Mouse (Mus musculus) kidney, postnatal 0 days (tissue): ENCODE results near the gene Szrd1. TPM values are rescaled to one million over a fixed set of nuclear protein-coding genes. Genes with fewer than 3 reads are reported as not detected.

Experiments used
- ATAC-seq: fragments of 200-750 bp; cut with Nextera tagmentation; replicated peaks from 2 replicates; pipeline ENCODE4 v1.8.0; 2017; ENCODE audit warnings: low read depth, moderate number of reproducible peaks, moderate TSS enrichment, moderate library complexity; ENCODE audit not compliant: low FRiP score
- DNase-seq: peaks from one replicate; pipeline ENCODE4 v3.0.0-alpha.2; 2016; ENCODE audit warnings: low spot score
- H3K27ac ChIP-seq: fragments of 300-500 bp; sonication (generic); 2 replicates; pipeline ENCODE4 v1.5.1; 2014; ENCODE audit warnings: mild to moderate bottlenecking
- H3K27me3 ChIP-seq: fragments of 300-500 bp; sonication (generic); 2 replicates; pipeline ENCODE4 v1.6.1; 2014; ENCODE audit warnings: low read length, mixed read lengths; ENCODE audit not compliant: insufficient read depth
- H3K36me3 ChIP-seq: fragments of 300-500 bp; sonication (generic); 2 replicates; pipeline ENCODE4 v1.6.1; 2014; ENCODE audit warnings: low read length, mixed read lengths; ENCODE audit not compliant: insufficient read depth
- H3K4me1 ChIP-seq: fragments of 300-500 bp; sonication (generic); replicated peaks from 2 replicates; pipeline ENCODE4 v1.6.1; 2014; ENCODE audit warnings: antibody characterized with exemption, low read length, mixed read lengths; ENCODE audit not compliant: insufficient read depth
- H3K4me2 ChIP-seq: fragments of 300-500 bp; sonication (generic); 2 replicates; pipeline ENCODE4 v1.6.1; 2014; ENCODE audit warnings: mild to moderate bottlenecking, low read length, moderate library complexity, mixed read lengths
- H3K4me3 ChIP-seq: fragments of 300-500 bp; sonication (generic); replicated peaks from 2 replicates; pipeline ENCODE4 v1.5.1; 2014; ENCODE audit warnings: low read depth, low read length
- H3K9ac ChIP-seq: fragments of 300-500 bp; sonication (generic); 2 replicates; pipeline ENCODE4 v1.6.1; 2014; ENCODE audit warnings: low read depth, low read length
- H3K9me3 ChIP-seq: fragments of 300-500 bp; sonication (generic); replicated peaks from 2 replicates; pipeline ENCODE4 v1.6.1; 2016; ENCODE audit warnings: low read length, inconsistent platforms, mixed read lengths
- CTCF ChIP-seq: IDR thresholded peaks from 2 replicates; pipeline ENCODE4 v1.5.1; 2016; ENCODE audit warnings: antibody characterized with exemption, low read depth, mild to moderate bottlenecking, moderate library complexity
- WGBS: fragments of 180-500 bp; shearing (Covaris S2); extraction: QIAGEN DNeasy Blood & Tissue Kit; methylation state at CpG from one replicate; pipeline ENCODE4 v1.1.7; 2014; 5-methylcytosine and 5-hydroxymethylcytosine counted together
- polyA plus RNA-seq: library from polyadenylated mRNA; unstranded; fragments of >200 nt; fragmentation: Nextera tagmentation; extraction: Ambion mirVana; gene quantifications from 2 replicates; pipeline ENCODE4 v1.2.1, GENCODE M21; 2015

The Szrd1 gene
- polyA plus RNA-seq, 1 experiment from 2014 or later, result 38.0 TPM

- H3K27ac ChIP-seq, result 0 out of 2 replicates have a peak overlapping the region, but pooled peaks have one; percentile 3
- no peak for TF ChIP-seq CTCF
- no peak for DNase-seq
- no peaks in the 10 kb centered on the region for H3K9me3 ChIP-seq
- no peak overlapping the region for H3K4me3 ChIP-seq
- H3K9ac ChIP-seq, result no peak overlapping the region
- no peak; the same call in 1 of the 2 replicates for ATAC-seq
- no peaks in the 10 kb centered on the region for H3K27me3 ChIP-seq
- no peaks in the 10 kb centered on the region for H3K4me1 ChIP-seq
- peaks cover 57% of the 10 kb centered on the region for H3K36me3 ChIP-seq
- 72% methylated on average over 12 of the region's 12 CpGs for WGBS
- H3K4me2 ChIP-seq, result no peak overlapping the region
Observed at GRCm38 (mm10) chr4:141066709-141067515, 72.7 kb downstream of the Szrd1 start.

- 0 out of 2 replicates have a peak, but pooled peaks have one; percentile 6 for ATAC-seq
Observed at GRCm38 (mm10) chr4:141065123-141065522, 74.5 kb downstream of the Szrd1 start.

GRCm38 (mm10) chr4:141064104-141064659 is 75.4 kb downstream of the Szrd1 start:
- Histone ChIP-seq H3K9me3 (no peaks in the 10 kb centered on the region), H3K4me1 (peaks cover 11% of the 10 kb centered on the region), H3K27me3 (no peaks in the 10 kb centered on the region), H3K9ac (no peak overlapping the region), H3K27ac (no peak overlapping the region), H3K4me2 (no peak overlapping the region), H3K36me3 (peaks cover 37% of the 10 kb centered on the region), H3K4me3 (no peak overlapping the region)
- TF ChIP-seq CTCF, result no peak
- no peak for DNase-seq
- no peak for ATAC-seq
- 88% methylated on average over 4 of the region's 4 CpGs for whole genome bisulfite sequencing

More at GRCm38 (mm10) chr4:141065123-141065522, 74.5 kb downstream of the Szrd1 start:
- H3K9me3 ChIP-seq, result no peaks in the 10 kb centered on the region
- peaks cover 42% of the 10 kb centered on the region for H3K36me3 ChIP-seq
- H3K27me3 ChIP-seq, result no peaks in the 10 kb centered on the region
- DNase-seq, result peak; percentile 95
- H3K9ac ChIP-seq, result no peak overlapping the region
- no peak overlapping the region for H3K4me2 ChIP-seq
- no peak overlapping the region for H3K27ac ChIP-seq
- H3K4me1 ChIP-seq, result 0 out of 2 replicates have a peak, but pooled peaks cover 2% of the 10 kb centered on the region
- H3K4me3 ChIP-seq, result no peak overlapping the region
- 8% methylated on average over 8 of the region's 8 CpGs for WGBS
- peak; percentile 99 for TF ChIP-seq CTCF

Other genes with a start within 250 kb of the Szrd1 start
- 21.1 and 21.8 TPM in 2 replicates for gene Padi2, start 233.4 kb downstream of the Szrd1 start, polyA plus RNA-seq
- 660 and 674 TPM in 2 replicates for gene Sdhb, start 178.6 kb downstream of the Szrd1 start, polyA plus RNA-seq
- 30.6 and 31.9 TPM in 2 replicates for gene Atp13a2, start 152.9 kb downstream of the Szrd1 start, polyA plus RNA-seq
- gene Mfap2, start 129.4 kb downstream of the Szrd1 start, polyA plus RNA-seq, result 330 and 339 TPM in 2 replicates
- gene Crocc, start 79.2 kb downstream of the Szrd1 start, polyA plus RNA-seq, result 5.9 and 7.8 TPM in 2 replicates
- 87.6 and 93.1 TPM in 2 replicates for gene Necap2, start 61.4 kb downstream of the Szrd1 start, polyA plus RNA-seq
- 0.54 and 0.55 TPM in 2 replicates for gene Spata21, start 51.4 kb downstream of the Szrd1 start, polyA plus RNA-seq
- 14.6 and 16.1 TPM in 2 replicates for gene Fbxo42, start 8.1 kb upstream of the Szrd1 start, polyA plus RNA-seq
- gene Rsg1, start 74.2 kb upstream of the Szrd1 start, polyA plus RNA-seq, result 2.7 and 3.1 TPM in 2 replicates
- 5.2 and 5.7 TPM in 2 replicates for gene Arhgef19, start 99.7 kb upstream of the Szrd1 start, polyA plus RNA-seq
- 5.6 and 5.8 TPM in 2 replicates for gene Epha2, start 161.5 kb upstream of the Szrd1 start, polyA plus RNA-seq
- 2.8 and 3.1 TPM in 2 replicates for gene Fam131c, start 228.4 kb upstream of the Szrd1 start, polyA plus RNA-seq